Mouse (Mus musculus) lung, adult 2 months (tissue): ENCODE data around the gene Dchs2. TPM values are rescaled to one million over a fixed set of nuclear protein-coding genes. Genes with fewer than 3 reads are reported as not detected.

Experiments used
- DNase-seq: peaks from one replicate; pipeline ENCODE4 v3.0.0; 2022
- H3K4me1 ChIP-seq: fragments of 200-500 bp; 2 replicates; pipeline ENCODE4 v1.6.1; 2011; ENCODE audit warnings: low read length; ENCODE audit not compliant: control insufficient read depth, insufficient read depth
- H3K4me3 ChIP-seq: fragments of 200-500 bp; replicated peaks from 2 replicates; pipeline ENCODE3; 2011; ENCODE audit warnings: low read depth, mild to moderate bottlenecking, control low read depth, low read length; ENCODE audit errors: extremely low read depth
- CTCF ChIP-seq: fragments of 200-500 bp; IDR thresholded peaks from 2 replicates; pipeline ENCODE4 v1.5.1; 2011; ENCODE audit warnings: mild to moderate bottlenecking, low read length, control low read depth; ENCODE audit not compliant: insufficient read depth
- POLR2A ChIP-seq: fragments of 200-500 bp; IDR thresholded peaks from 2 replicates; pipeline ENCODE4 v1.6.1; 2011; ENCODE audit warnings: low read depth, mild to moderate bottlenecking, control low read depth, low read length, borderline replicate concordance; ENCODE audit errors: extremely low read depth
- WGBS: fragments of 180-500 bp; shearing (Covaris S2); methylation state at CpG from one replicate; pipeline ENCODE4 v1.1.7; 2018; 5-methylcytosine and 5-hydroxymethylcytosine counted together
- polyA plus RNA-seq: library from polyadenylated mRNA; depleted of rRNA; stranded (reverse); fragments of >200 nt; gene quantifications from 2 replicates; pipeline ENCODE4 v1.2.3, GENCODE M21; 2012; rRNA removed

The Dchs2 gene
- polyA plus RNA-seq, 1 experiment, result 0.38 TPM

GRCm38 (mm10) chr3:83369871-83370270, 242.1 kb downstream of the Dchs2 start:
- H3K4me3 ChIP-seq, result no peak overlapping the region
- DNase-seq, result no peak
- TF ChIP-seq CTCF (no peak), POLR2A (no peak)
- H3K4me1 ChIP-seq, result no peaks in the 10 kb centered on the region
- 87% methylated on average over 2 of the region's 2 CpGs for WGBS

- DNase-seq, result no peak
- 67% methylated on average over 6 of the region's 6 CpGs for WGBS
Measured at GRCm38 (mm10) chr3:83374333-83374732, 246.6 kb downstream of the Dchs2 start.

GRCm38 (mm10) chr3:83376834-83377233, 249.1 kb downstream of the Dchs2 start:
- H3K4me1 ChIP-seq, result no peaks in the 10 kb centered on the region
- whole genome bisulfite sequencing, result 91% methylated on average over 6 of the region's 6 CpGs
- TF ChIP-seq CTCF, result no peak
- no peak for TF ChIP-seq POLR2A
- no peak overlapping the region for H3K4me3 ChIP-seq
- DNase-seq, result no peak

More at GRCm38 (mm10) chr3:83374333-83374732, 246.6 kb downstream of the Dchs2 start:
- Histone ChIP-seq H3K4me3 (no peak overlapping the region), H3K4me1 (no peaks in the 10 kb centered on the region)
- TF ChIP-seq POLR2A (no peak), CTCF (no peak)

Other genes with a start within 250 kb of the Dchs2 start
- 5.5 and 13.8 TPM in 2 replicates for gene Lrat, start 224.0 kb upstream of the Dchs2 start, polyA plus RNA-seq
- 0.32 and 1.4 TPM in 2 replicates for gene Fgg, start 120.2 kb upstream of the Dchs2 start, polyA plus RNA-seq
- gene Fga, start 101.9 kb upstream of the Dchs2 start, polyA plus RNA-seq, result 0.23 and 0.66 TPM in 2 replicates
- gene Fgb, start 78.1 kb upstream of the Dchs2 start, polyA plus RNA-seq, result 0.10 and 0.24 TPM in 2 replicates
- gene Plrg1, start 72.4 kb upstream of the Dchs2 start, polyA plus RNA-seq, result 29.6 and 41.1 TPM in 2 replicates